Mouse (Mus musculus): ENCODE results near the gene Txnip.
"Not testable (repeated sequence)": the region's sequence is repeated elsewhere in the genome, so short reads cannot be mapped to it uniquely, and the experiment has no call there.

Txnip gene

GRCm38 (mm10) chr3:96593790-96594560, 36.2 kb downstream of the Txnip start, which contains the start of gene Polr3gl:
Gene Polr3gl, minus strand, starts transcription at chr3:96594181.
- peak; percentile 94 for DNase-seq (ENCODE audit: low read depth, low spot score)

- DNase-seq (ENCODE audit: low read depth, low spot score): no peak
Measured at GRCm38 (mm10) chr3:96594851-96595250, 37.1 kb downstream of the Txnip start.

GRCm38 (mm10) chr3:96595661-96596060, 37.9 kb downstream of the Txnip start:
- DNase-seq (ENCODE audit: low read depth, low spot score): no peak

GRCm38 (mm10) chr3:96596228-96596707, 38.5 kb downstream of the Txnip start, which contains the start of gene Ankrd34a:
Gene Ankrd34a, plus strand, starts transcription at chr3:96596636.
- DNase-seq (ENCODE audit: low read depth, low spot score): no peak

- DNase-seq (ENCODE audit: low read depth, low spot score): no peak
Measured at GRCm38 (mm10) chr3:96596855-96597254, 39.1 kb downstream of the Txnip start.

GRCm38 (mm10) chr3:96597435-96597891, 39.7 kb downstream of the Txnip start:
- no peak for DNase-seq (ENCODE audit: low read depth, low spot score)

- no peak for DNase-seq (ENCODE audit: low read depth, low spot score)
Measured at GRCm38 (mm10) chr3:96598156-96599068, 40.7 kb downstream of the Txnip start.

- no peak for DNase-seq (ENCODE audit: low read depth, low spot score)
Measured at GRCm38 (mm10) chr3:96599069-96599393, 41.3 kb downstream of the Txnip start.

- no peak for DNase-seq (ENCODE audit: low read depth, low spot score)
Measured at GRCm38 (mm10) chr3:96599411-96599810, 41.7 kb downstream of the Txnip start.

GRCm38 (mm10) chr3:96600639-96601250, 43.0 kb downstream of the Txnip start, which contains the start of gene Lix1l:
Gene Lix1l, plus strand, starts transcription at chr3:96601149.
- peak; percentile 88 for DNase-seq (ENCODE audit: low read depth, low spot score)

GRCm38 (mm10) chr3:96601251-96601787, 43.6 kb downstream of the Txnip start:
- peak; percentile 56 for DNase-seq (ENCODE audit: low read depth, low spot score)

- no peak for DNase-seq (ENCODE audit: low read depth, low spot score)
Measured at GRCm38 (mm10) chr3:96601941-96602703, 44.4 kb downstream of the Txnip start.

GRCm38 (mm10) chr3:96602704-96603084, 44.9 kb downstream of the Txnip start:
- no peak for DNase-seq (ENCODE audit: low read depth, low spot score)

- DNase-seq (ENCODE audit: low read depth, low spot score): no peak
Measured at GRCm38 (mm10) chr3:96603311-96603710, 45.6 kb downstream of the Txnip start.

- not testable (repeated sequence) for DNase-seq (ENCODE audit: low read depth, low spot score)
Measured at GRCm38 (mm10) chr3:96606007-96606406, 48.2 kb downstream of the Txnip start.

GRCm38 (mm10) chr3:96606618-96607017, 48.9 kb downstream of the Txnip start:
- DNase-seq (ENCODE audit: low read depth, low spot score): no peak
